Mouse (Mus musculus) regulatory T cell (primary cell): ENCODE measurements around the gene Gm49369.
"Not testable (repeated sequence)": the region's sequence is repeated elsewhere in the genome, so short reads cannot be mapped to it uniquely, and the experiment has no call there.

Source experiments
- in situ Hi-C: fragments of 300-600 bp; cut with MboI, MseI; formaldehyde crosslinking; loops from one replicate; pipeline ENCODE4 v1.15.1; 2025; ENCODE audit warnings: high pct_unique_total_duplicates

Gene Gm49369

GRCm38 (mm10) chr7:142382567-142382966 is at the start of gene Gm49369:
Gm49369 (minus strand) TSS chr7:142382667.
- in situ Hi-C loops, result no loop called here

DNA sequence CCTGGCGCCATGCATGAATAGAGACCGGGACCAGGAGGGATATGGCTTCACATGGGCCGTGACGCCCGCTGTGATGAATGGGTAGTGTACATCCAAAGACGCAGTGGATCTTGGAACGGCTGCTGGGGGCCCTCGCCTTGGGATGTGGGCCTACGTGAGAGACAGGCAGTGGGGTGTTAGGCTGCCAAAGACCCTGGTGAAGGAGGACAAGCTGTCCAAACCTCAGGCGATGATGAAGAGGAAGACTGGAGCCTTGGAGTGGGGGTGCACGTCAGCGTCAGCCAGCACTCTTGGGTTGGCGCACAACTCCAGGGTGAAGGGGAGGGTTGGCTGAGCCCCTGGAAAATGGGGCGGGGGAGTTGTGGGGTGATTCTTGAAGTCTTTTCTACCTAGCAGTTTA is 48.6 kb upstream of the Gm49369 start:
- in situ Hi-C loops, result loop anchor here (5.0 kb wide), 1 partner anchor 94 kb away; no protein-coding TSS in a partner anchor

DNA sequence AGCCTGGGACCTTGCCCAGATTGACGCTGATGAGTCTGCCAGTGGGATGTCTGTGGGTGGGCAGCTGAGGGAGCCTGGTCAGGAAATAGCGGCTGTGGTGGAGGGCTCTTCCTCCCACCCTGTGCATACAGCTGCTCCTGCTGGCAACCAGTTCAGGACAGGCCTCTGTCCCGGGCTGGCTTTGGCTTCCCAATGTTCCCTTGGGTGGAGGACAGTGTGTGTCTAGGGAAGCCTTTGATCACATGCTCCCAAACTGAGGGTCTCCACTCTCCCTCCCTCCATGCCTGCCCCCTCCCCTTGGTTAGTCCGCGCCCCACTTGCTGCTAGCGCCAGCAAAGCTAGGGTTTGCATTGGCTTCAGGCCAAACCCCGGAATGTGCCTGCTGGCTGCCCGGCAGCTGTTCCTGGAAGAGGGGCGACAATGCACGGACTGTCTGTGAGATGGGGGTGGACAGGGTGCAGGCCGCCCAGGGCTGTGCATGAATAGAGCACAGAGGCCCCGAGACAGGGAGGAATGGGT is 47.8 kb upstream of the Gm49369 start:
- in situ Hi-C loops, result loop anchor here (5.0 kb wide), 1 partner anchor 93 kb away; no protein-coding TSS in a partner anchor

- in situ Hi-C loops, result no loop called here
Measured at GRCm38 (mm10) chr7:142428213-142428612, 45.7 kb upstream of the Gm49369 start.

DNA sequence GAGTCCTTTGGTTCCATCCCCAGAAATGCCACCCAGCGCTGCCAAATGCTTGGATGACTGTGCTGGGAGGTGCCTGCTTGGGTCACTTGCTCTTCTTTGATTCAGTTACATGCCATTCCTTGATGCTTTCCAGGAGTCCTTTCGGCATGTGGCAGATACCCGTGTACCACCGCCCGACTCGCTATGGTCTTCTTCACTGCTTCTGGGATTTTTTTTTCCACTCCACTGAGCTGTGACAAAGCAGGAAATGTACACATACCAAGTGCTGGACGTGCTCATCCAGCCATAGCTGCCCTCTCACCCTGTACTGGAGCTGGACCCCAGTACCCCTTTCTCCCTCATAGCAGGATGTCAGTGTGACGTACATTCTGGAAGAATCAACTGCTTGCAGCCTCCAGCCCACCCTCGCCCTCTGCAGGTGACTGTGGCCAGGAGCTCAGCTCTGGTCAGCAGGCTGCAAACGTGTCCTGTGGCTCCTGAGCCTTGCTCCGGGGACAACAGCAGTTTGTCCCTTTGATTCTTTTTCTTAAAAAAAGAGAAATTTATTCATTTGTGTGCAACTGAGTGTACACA is 43.3 kb upstream of the Gm49369 start:
- in situ Hi-C loops, result no loop called here

GRCm38 (mm10) chr7:142421826-142422225 is 39.4 kb upstream of the Gm49369 start:
- in situ Hi-C loops, result no loop called here

GRCm38 (mm10) chr7:142419887-142420286 is 37.4 kb upstream of the Gm49369 start:
- in situ Hi-C loops, result no loop called here

DNA sequence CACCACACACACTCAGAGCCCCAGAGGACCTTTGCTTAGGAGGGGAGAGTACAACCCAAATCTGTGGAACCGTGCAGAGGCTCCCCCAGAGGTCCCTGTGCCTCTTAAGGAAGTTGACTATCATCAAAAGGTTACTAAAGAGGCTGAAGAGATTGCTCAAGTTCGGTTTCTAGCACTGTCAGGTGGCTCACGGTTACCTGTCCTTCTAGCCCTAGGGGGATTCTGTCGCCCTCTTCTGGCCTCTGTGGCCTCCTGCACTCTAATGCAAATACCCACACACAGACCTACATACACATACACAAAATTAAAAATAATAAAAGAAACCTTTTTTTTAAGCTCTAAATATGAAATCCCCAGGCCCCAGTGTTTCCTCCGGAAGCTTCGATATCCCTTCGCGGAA is 36.2 kb upstream of the Gm49369 start:
- in situ Hi-C loops, result no loop called here

DNA sequence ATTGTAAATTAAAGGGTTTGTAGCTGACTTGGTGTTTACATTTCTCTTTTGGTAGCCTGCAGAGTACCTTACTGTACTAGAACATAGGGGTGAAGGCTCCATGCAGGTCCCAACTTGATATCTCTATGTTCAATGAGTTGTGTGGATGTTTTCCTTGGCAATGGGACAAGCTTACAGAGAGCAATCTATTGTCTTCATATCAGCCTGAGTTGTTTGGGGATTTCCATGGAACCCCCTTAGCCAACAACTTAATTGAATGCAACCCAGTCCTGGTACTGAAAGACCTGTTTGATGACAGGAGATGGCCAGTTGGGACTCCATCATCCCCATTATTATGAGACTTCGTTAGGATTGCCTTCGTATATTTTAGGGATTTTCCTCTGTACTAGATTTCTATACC is 35.6 kb upstream of the Gm49369 start:
- in situ Hi-C loops, result no loop called here

DNA sequence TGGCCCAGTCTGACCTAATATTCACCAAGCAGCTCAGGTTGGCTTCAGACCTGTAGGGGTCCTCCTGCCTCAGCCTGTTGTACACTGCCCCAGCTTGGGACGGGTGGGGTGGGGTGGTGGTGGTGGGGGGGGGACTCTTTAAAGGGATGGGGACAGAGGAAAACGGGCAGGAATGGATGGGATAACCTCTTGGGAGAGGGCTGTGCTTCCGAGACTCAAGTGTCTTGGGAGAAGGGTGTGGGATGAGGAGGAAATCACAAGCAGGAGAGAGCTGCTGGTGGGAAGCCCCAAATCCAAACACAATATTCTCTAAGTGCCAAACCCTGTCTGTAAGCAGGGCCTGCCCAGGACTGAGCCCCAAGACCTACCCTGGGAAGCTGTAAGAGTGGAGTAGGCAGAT is 33.8 kb upstream of the Gm49369 start:
- in situ Hi-C loops, result no loop called here

DNA sequence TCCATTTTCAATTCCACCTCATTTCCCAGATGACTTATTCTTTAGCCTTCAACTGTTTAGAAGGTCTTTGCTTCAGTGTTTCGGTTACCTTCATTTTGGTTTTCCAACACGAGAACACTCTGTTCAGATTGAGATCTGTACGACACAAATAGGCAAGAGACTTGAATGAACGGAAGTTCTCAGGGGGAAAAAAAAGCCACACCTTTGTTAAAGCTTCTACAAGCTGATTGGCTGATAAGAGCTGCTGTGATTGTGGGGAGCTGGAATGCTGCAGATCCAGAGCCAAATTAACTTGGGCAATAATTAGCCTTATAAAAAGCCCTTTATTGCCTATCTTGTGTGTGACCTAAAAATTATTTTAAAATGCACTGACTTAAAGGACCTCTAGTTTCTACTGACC is 32.8 kb upstream of the Gm49369 start:
- in situ Hi-C loops, result no loop called here

- in situ Hi-C loops, result no loop called here
Measured at GRCm38 (mm10) chr7:142413285-142413684, 30.8 kb upstream of the Gm49369 start.

DNA sequence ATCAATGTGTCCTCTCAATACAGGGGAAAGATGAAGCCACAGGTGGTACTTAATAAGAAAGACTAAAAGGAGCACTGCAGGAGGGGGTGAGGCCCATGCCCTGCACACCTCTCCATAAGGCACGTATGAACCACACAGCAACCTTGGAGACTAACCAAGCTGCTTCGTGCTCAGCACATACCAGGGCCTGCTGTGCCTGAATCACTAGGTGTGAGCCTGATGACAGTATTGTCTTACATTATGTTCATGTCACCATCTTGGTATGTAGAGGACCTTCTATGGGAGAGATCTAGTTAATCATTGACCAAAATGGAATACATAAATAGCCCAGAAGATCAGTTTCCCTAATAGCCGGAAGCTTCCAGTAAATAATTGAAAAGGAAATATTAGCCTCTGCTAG is 27.1 kb upstream of the Gm49369 start:
- in situ Hi-C loops, result no loop called here

DNA sequence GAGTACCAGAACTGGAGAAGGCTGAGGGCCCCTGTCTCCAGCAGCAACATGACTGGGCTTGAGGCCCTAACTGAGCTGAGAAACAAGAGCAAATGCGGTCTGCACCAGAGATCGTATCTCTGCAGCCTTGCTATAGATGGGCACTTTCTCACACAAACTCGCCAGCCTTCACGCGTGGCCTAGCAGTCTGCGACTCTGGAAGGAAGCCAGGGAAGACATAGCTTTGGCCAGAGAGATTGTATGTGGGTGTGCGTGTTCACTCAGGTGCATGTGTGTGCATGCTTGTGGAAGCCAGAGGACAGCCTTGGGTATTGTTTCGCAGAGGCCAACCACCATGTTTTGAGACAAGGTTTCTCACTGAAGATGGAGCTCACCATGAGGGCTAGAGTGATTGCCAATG is 26.2 kb upstream of the Gm49369 start:
- in situ Hi-C loops, result no loop called here

- in situ Hi-C loops, result no loop called here
Measured at GRCm38 (mm10) chr7:142407935-142408334, 25.5 kb upstream of the Gm49369 start.

DNA sequence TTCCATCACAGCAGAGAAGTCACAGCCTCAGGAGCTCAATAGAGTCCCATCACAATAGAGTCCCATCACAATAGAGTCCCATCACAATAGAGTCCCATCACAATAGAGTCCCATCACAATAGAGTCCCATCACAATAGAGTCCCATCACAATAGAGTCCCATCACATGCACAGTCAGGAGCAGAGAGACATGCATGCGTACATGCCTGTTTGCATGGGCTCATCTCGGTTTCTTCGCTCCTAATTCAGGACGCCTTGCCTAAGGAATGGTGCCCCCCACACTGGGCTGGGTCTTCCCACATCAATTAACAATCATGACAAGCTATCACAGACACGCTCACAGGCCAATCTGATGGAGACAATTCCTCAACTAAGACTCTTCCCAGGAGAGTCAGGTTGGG is 22.7 kb upstream of the Gm49369 start:
- in situ Hi-C loops, result not testable (repeated sequence)

DNA sequence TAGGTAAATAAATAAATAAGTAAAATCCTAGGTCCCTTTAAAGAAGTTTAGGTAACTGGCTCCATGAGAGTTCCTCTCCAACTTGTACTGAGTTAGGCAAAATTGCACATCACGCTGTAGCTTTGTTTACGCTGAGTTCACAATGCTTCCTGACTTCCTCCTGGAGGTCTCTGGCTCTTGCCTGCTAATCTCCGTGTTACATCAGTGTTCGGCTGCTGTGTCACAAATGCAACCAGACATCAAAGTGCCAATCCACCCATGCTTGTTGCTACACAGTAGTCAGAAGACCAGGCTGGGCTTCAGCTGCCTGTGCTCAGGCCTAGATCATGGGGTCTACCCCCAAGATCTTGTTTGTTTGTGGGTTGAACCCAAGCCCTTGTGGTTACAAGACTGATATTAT is 21.1 kb upstream of the Gm49369 start:
- in situ Hi-C loops, result no loop called here

DNA sequence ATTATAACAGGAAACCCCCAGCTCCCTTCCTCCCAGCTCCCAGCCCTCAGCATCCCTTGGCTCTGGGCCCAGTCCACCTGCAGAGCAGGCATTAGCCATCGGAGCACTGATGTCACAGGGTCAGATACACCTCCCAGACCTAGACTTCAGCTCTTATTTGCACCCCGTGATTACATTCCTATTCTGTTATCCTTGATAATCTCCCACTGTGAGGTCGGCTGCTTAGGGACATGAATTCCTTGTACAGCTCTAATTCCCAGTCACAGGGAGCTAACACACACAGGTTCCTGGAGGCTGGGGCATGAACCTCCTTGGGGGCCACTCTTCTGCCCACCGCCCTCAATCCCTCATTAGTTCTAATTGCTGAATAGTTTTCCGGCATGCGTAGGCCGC is 18.3 kb upstream of the Gm49369 start:
- in situ Hi-C loops, result no loop called here

GRCm38 (mm10) chr7:142400112-142400749 is 17.8 kb upstream of the Gm49369 start:
- in situ Hi-C loops, result no loop called here

DNA sequence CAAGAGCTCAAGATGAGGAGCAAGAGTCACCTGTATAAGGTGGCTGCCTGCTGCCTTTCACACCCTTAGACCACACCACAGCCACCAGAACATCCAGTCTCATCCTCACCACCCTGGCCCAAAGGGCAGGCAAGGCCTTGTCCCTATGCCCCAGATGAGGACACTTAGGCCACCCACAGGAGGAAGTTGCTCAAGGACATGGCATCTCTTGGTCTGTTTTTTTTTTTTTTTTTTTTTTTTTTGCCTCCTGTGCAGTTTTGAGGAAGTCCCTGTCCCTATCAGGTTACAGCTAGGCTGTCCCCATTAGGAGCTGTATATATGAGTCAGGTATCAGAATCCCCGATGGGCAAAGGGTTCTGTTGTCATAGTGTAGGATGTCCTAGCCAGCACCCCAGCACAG is 16.8 kb upstream of the Gm49369 start:
- in situ Hi-C loops, result no loop called here

DNA sequence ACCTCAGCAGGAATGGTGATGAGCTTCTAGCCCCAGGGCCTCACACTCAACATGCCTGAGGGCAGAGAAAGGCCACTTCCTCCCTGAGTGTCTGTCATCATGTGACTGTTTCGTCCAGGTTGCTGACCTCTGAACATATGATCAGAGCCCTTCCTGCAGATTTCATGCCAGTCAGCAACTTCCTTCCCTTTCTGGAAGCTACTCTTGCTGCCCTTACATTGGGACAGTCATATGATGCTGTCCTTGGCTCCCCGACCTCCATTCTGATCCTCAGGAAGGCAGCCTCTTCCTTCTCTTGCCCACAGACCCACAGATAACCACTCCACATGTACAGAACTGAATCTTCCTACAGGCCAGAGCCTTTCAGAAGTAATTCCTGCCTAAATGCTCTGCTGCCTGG is 15.6 kb upstream of the Gm49369 start:
- in situ Hi-C loops, result no loop called here

GRCm38 (mm10) chr7:142396611-142397010 is 14.1 kb upstream of the Gm49369 start:
- in situ Hi-C loops, result no loop called here

DNA sequence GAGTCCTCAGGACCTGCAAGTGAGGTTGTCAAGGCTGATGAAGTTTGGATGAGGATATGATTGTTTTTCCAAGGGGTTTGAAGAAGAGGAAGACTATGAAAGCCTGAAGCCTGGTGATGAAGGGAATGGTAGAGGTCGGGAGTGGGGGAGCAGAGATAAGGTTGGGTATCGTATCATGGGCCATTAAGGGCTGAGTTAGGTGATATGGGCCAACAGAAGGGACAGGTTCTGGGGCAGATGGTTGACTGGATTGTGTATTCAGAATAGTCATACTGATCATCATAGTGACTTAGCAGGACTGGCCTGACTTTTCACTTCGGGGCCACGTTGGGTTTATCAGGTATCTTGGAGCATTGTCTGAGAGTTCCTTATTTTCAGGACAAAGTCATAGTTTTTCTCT is 13.0 kb upstream of the Gm49369 start:
- in situ Hi-C loops, result no loop called here
